Mouse (Mus musculus) testis, adult 2 months (tissue): ENCODE measurements around the gene Olfr107. TPM values are rescaled to one million over a fixed set of nuclear protein-coding genes. Genes with fewer than 3 reads are reported as not detected.

Experiments used
- H3K27ac ChIP-seq: fragments of 200-500 bp; 2 replicates; pipeline ENCODE4 v1.5.1; 2012; ENCODE audit warnings: low read depth, low read length; ENCODE audit not compliant: control insufficient read depth, insufficient read depth
- H3K27me3 ChIP-seq: fragments of 200-500 bp; 2 replicates; pipeline ENCODE4 v1.6.1; 2012; ENCODE audit warnings: mild to moderate bottlenecking, low read length, moderate library complexity; ENCODE audit not compliant: control insufficient read depth, insufficient read depth
- H3K36me3 ChIP-seq: fragments of 200-500 bp; 2 replicates; pipeline ENCODE4 v1.6.1; 2012; ENCODE audit warnings: mild to moderate bottlenecking, low read length; ENCODE audit not compliant: control insufficient read depth, insufficient read depth
- H3K4me1 ChIP-seq: fragments of 200-500 bp; 2 replicates; pipeline ENCODE4 v1.6.1; 2012; ENCODE audit warnings: low read length; ENCODE audit not compliant: control insufficient read depth, insufficient read depth
- H3K4me3 ChIP-seq: fragments of 200-500 bp; 2 replicates; pipeline ENCODE4 v1.5.1; 2012; ENCODE audit warnings: low read depth, mild to moderate bottlenecking, low read length, moderate library complexity, mixed read lengths; ENCODE audit not compliant: control insufficient read depth
- CTCF ChIP-seq: fragments of 200-500 bp; IDR thresholded peaks from 2 replicates; pipeline ENCODE4 v1.5.1; 2012; ENCODE audit warnings: low read depth, mild to moderate bottlenecking, inconsistent platforms, low read length, moderate library complexity; ENCODE audit not compliant: control insufficient read depth, insufficient read depth, insufficient replicate concordance
- POLR2A ChIP-seq: fragments of 200-500 bp; IDR thresholded peaks from 2 replicates; pipeline ENCODE4 v1.6.1; 2012; ENCODE audit warnings: low read depth, mild to moderate bottlenecking, inconsistent platforms, low read length, moderate library complexity; ENCODE audit not compliant: control insufficient read depth
- polyA plus RNA-seq: library from polyadenylated mRNA; depleted of rRNA; stranded (reverse); fragments of >200 nt; gene quantifications from 2 replicates; pipeline ENCODE4 v1.2.3, GENCODE M21; 2012; rRNA removed

Olfr107 gene
- polyA plus RNA-seq = not detected in 2 replicates

- H3K4me3 ChIP-seq = no peak within 1 kb of the TSS
- no peaks in the 10 kb centered on the region for H3K36me3 ChIP-seq
- H3K27me3 ChIP-seq = no peaks in the 10 kb centered on the region
- no peaks in the 10 kb centered on the region for H3K4me1 ChIP-seq
- no peak within 1 kb of the TSS for H3K27ac ChIP-seq
- TF ChIP-seq POLR2A (no peak), CTCF (no peak)
Observed at GRCm38 (mm10) chr17:37398926-37399325, at the start of gene Olfr107. Gene Olfr107, plus strand, starts transcription at chr17:37399226.

- no peak within 1 kb of the TSS for H3K27ac ChIP-seq
- TF ChIP-seq POLR2A = no peak
- no peak for TF ChIP-seq CTCF
- no peaks in the 10 kb centered on the region for H3K27me3 ChIP-seq
- H3K36me3 ChIP-seq = no peaks in the 10 kb centered on the region
- no peak within 1 kb of the TSS for H3K4me3 ChIP-seq
- H3K4me1 ChIP-seq = no peaks in the 10 kb centered on the region
Observed at GRCm38 (mm10) chr17:37359282-37359681, 39.7 kb upstream of the Olfr107 start, which contains the start of gene Olfr104-ps. Gene Olfr104-ps, plus strand, starts transcription at chr17:37359582.

- Histone ChIP-seq H3K27me3 (no peaks in the 10 kb centered on the region), H3K36me3 (no peaks in the 10 kb centered on the region)
Observed at GRCm38 (mm10) chr17:37378733-37379132, 20.3 kb upstream of the Olfr107 start, which contains the start of gene Olfr105-ps. Gene Olfr105-ps, plus strand, starts transcription at chr17:37379033.

GRCm38 (mm10) chr17:37390093-37390492 lies 8.9 kb upstream of the Olfr107 start, which contains the start of gene Olfr106-ps:
Gene Olfr106-ps, plus strand, starts transcription at chr17:37390393.
- Histone ChIP-seq H3K36me3 (no peaks in the 10 kb centered on the region), H3K27ac (no peak within 1 kb of the TSS), H3K4me3 (no peak within 1 kb of the TSS), H3K27me3 (no peaks in the 10 kb centered on the region), H3K4me1 (no peaks in the 10 kb centered on the region)
- TF ChIP-seq CTCF = no peak
- TF ChIP-seq POLR2A = no peak

More at GRCm38 (mm10) chr17:37378733-37379132, 20.3 kb upstream of the Olfr107 start, which contains the start of gene Olfr105-ps:
- Histone ChIP-seq H3K4me3 (no peak within 1 kb of the TSS), H3K27ac (no peak within 1 kb of the TSS), H3K4me1 (no peaks in the 10 kb centered on the region)
- no peak for TF ChIP-seq CTCF
- no peak for TF ChIP-seq POLR2A

- no peak overlapping the region for H3K4me3 ChIP-seq
- no peak for TF ChIP-seq CTCF
- no peak for TF ChIP-seq POLR2A
- H3K36me3 ChIP-seq = no peaks in the 10 kb centered on the region
- no peak overlapping the region for H3K27ac ChIP-seq
- no peaks in the 10 kb centered on the region for H3K27me3 ChIP-seq
- H3K4me1 ChIP-seq = no peaks in the 10 kb centered on the region
Observed at GRCm38 (mm10) chr17:37413380-37413779, 14.4 kb downstream of the Olfr107 start.

GRCm38 (mm10) chr17:37445180-37445579 lies 46.2 kb downstream of the Olfr107 start, which contains the start of gene Olfr108:
Gene Olfr108, plus strand, starts transcription at chr17:37445480.
- TF ChIP-seq POLR2A = no peak
- no peak for TF ChIP-seq CTCF
- no peaks in the 10 kb centered on the region for H3K27me3 ChIP-seq
- H3K36me3 ChIP-seq = no peaks in the 10 kb centered on the region
- no peaks in the 10 kb centered on the region for H3K4me1 ChIP-seq
- H3K4me3 ChIP-seq = no peak within 1 kb of the TSS
- no peak within 1 kb of the TSS for H3K27ac ChIP-seq

Other genes starting within 250 kb of the Olfr107 start
- 0.85 TPM in 1 of 2 replicates, not detected in the other for gene Olfr93, start 237.7 kb upstream of the Olfr107 start, polyA plus RNA-seq
- gene Ubd, start 205.3 kb upstream of the Olfr107 start, polyA plus RNA-seq = not detected in 2 replicates
- gene Olfr94, start 198.2 kb upstream of the Olfr107 start, polyA plus RNA-seq = not detected in 2 replicates
- not detected in 2 replicates for gene Olfr95, start 186.1 kb upstream of the Olfr107 start, polyA plus RNA-seq
- gene Olfr96, start 179.1 kb upstream of the Olfr107 start, polyA plus RNA-seq = not detected in 2 replicates
- 0.08 TPM in 1 of 2 replicates, not detected in the other for gene Olfr97, start 161.9 kb upstream of the Olfr107 start, polyA plus RNA-seq
- gene Olfr98, start 135.5 kb upstream of the Olfr107 start, polyA plus RNA-seq = not detected in 2 replicates
- gene H2-M3, start 129.0 kb upstream of the Olfr107 start, polyA plus RNA-seq = 0.75 and 0.98 TPM in 2 replicates
- gene Olfr99, start 115.8 kb upstream of the Olfr107 start, polyA plus RNA-seq = not detected in 2 replicates
- not detected in 2 replicates for gene Olfr101, start 94.9 kb upstream of the Olfr107 start, polyA plus RNA-seq
- 0.10 TPM in 2 replicates for gene Olfr102, start 82.2 kb upstream of the Olfr107 start, polyA plus RNA-seq
- not detected in 2 replicates for gene Olfr103, start 59.5 kb upstream of the Olfr107 start, polyA plus RNA-seq
- 0.04 TPM in 1 of 2 replicates, not detected in the other for gene Olfr104-ps, start 39.6 kb upstream of the Olfr107 start, polyA plus RNA-seq
- gene Olfr105-ps, start 20.2 kb upstream of the Olfr107 start, polyA plus RNA-seq = not detected in 2 replicates
- not detected in 2 replicates for gene Olfr106-ps, start 8.8 kb upstream of the Olfr107 start, polyA plus RNA-seq
- not detected in 2 replicates for gene Olfr108, start 46.3 kb downstream of the Olfr107 start, polyA plus RNA-seq
- gene Olfr109, start 59.7 kb downstream of the Olfr107 start, polyA plus RNA-seq = not detected in 2 replicates
- gene H2-M2, start 84.3 kb downstream of the Olfr107 start, polyA plus RNA-seq = not detected in 2 replicates
- gene Olfr110, start 93.2 kb downstream of the Olfr107 start, polyA plus RNA-seq = not detected in 2 replicates
- not detected in 2 replicates for gene Olfr111, start 108.8 kb downstream of the Olfr107 start, polyA plus RNA-seq
- gene Olfr112, start 170.2 kb downstream of the Olfr107 start, polyA plus RNA-seq = 19.3 and 26.9 TPM in 2 replicates
- not detected in 2 replicates for gene Olfr113, start 178.4 kb downstream of the Olfr107 start, polyA plus RNA-seq
- gene Olfr114, start 193.5 kb downstream of the Olfr107 start, polyA plus RNA-seq = not detected in 2 replicates
- 0.11 TPM in 1 of 2 replicates, not detected in the other for gene Olfr115, start 227.9 kb downstream of the Olfr107 start, polyA plus RNA-seq
- gene Olfr116, start 228.0 kb downstream of the Olfr107 start, polyA plus RNA-seq = 0.11 TPM in 1 of 2 replicates, not detected in the other